In the genomic region with DNA sequence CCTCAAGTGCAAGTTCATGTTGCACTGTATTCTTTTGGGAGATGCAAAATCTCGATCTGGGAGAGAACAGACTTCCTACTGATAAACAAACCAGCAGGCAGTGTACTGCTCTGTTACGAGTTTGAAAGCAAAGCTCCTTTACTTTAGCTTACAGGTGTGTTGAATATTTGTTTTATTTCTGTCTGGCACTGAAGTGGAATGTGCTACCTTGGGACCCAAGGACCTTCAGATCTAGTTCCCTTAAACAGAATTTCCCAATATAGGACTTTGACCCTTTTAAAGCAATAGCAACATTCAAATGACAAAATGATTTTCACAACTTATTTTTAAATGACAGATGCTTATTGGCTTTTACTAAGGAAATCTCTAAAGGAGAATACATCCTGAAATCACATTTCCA, we compare ENCODE assay signal across 25 mouse cellular contexts. TPM values are rescaled to one million over a fixed set of nuclear protein-coding genes. Genes with fewer than 3 reads are reported as not detected.
DNase-seq lines count a peak whose midpoint lies in the region; ATAC-seq and TF ChIP-seq lines count a peak whose summit lies in the region.
"Had no signal": no experiment of that assay in that cellular context is flagged by ENCODE, and none has a peak within 500 bp of the region (broad histone marks: within the 10 kb centered on the region; RNA-seq: fewer than 3 reads in every experiment).

No protein-coding gene starts in this region.

- peak; percentile 19; the same call in 1 of the 2 replicates for ATAC-seq in liver, embryonic 16.5 days (ENCODE audit: low read depth)
- ATAC-seq in intestine, embryonic 15.5 days = 0 out of 2 replicates have a peak, but pooled peaks have one; percentile 48
- peak; percentile 47 for ATAC-seq in intestine, embryonic 16.5 days
- ATAC-seq in stomach, postnatal 0 days (ENCODE audit: low FRiP score, low TSS enrichment) = peak; percentile 63; the same call in 1 of the 2 replicates
- no peak for ATAC-seq in forebrain, embryonic 12.5 days (ENCODE audit: low FRiP score)
- ATAC-seq: CD4-positive, CD25-positive, alpha-beta regulatory T cell, adult 4 months; forebrain, embryonic 14.5 days; forebrain, postnatal 0 days; hindbrain, embryonic 16.5 days had no signal

- no peaks in the 10 kb centered on the region for H3K27me3 ChIP-seq in liver, embryonic 16.5 days (ENCODE audit: control insufficient read depth, insufficient read depth, low read depth, low read length)
- no peaks in the 10 kb centered on the region for H3K27me3 ChIP-seq in intestine, embryonic 15.5 days (replicated peaks)
- no peaks in the 10 kb centered on the region for H3K27me3 ChIP-seq in intestine, embryonic 16.5 days (replicated peaks; ENCODE audit: control insufficient read depth, insufficient read depth, low read length)
- no peaks in the 10 kb centered on the region for H3K27me3 ChIP-seq in stomach, postnatal 0 days (ENCODE audit: control insufficient read depth, insufficient read depth, low read length)
- no peaks in the 10 kb centered on the region for H3K27me3 ChIP-seq in forebrain, embryonic 12.5 days
- H3K27me3 ChIP-seq: heart, embryonic 12.5 days; heart, embryonic 15.5 days; hindbrain, embryonic 13.5 days had no signal

- DNase-seq in liver = no peak
- DNase-seq in stomach, postnatal 0 days (ENCODE audit: low spot score) = no peak
- DNase-seq: adrenal gland, adult 2 months; adrenal gland, postnatal 14 days; cerebellum, adult 11-12 months; cerebellum, adult 8-10 months; cerebellum, postnatal 14 days; forebrain, postnatal 0 days; gastrocnemius, adult 2 months; gastrocnemius, postnatal 14 days; heart, adult 18-20 months; heart, postnatal 10 days; heart, postnatal 36 days had no signal

- H3K9me3 ChIP-seq in liver, embryonic 16.5 days (replicated peaks; ENCODE audit: control insufficient read depth, low read length) = no peaks in the 10 kb centered on the region
- H3K9me3 ChIP-seq in intestine, embryonic 15.5 days = no peaks in the 10 kb centered on the region
- H3K9me3 ChIP-seq in intestine, embryonic 16.5 days (ENCODE audit: control insufficient read depth, low read length) = no peaks in the 10 kb centered on the region
- no peaks in the 10 kb centered on the region for H3K9me3 ChIP-seq in stomach, postnatal 0 days (ENCODE audit: control insufficient read depth, low read length)
- H3K9me3 ChIP-seq in forebrain, embryonic 12.5 days = no peaks in the 10 kb centered on the region
- H3K9me3 ChIP-seq: forebrain, embryonic 10.5 days; heart, embryonic 15.5 days; hindbrain, embryonic 10.5 days; hindbrain, embryonic 13.5 days had no signal

- no peak overlapping the region for H3K9ac ChIP-seq in liver, embryonic 16.5 days (ENCODE audit: low read depth, low read length)
- no peak overlapping the region for H3K9ac ChIP-seq in intestine, embryonic 15.5 days
- H3K9ac ChIP-seq in intestine, embryonic 16.5 days (ENCODE audit: low read depth, low read length) = no peak overlapping the region
- no peak overlapping the region for H3K9ac ChIP-seq in stomach, postnatal 0 days (ENCODE audit: low read length)
- H3K9ac ChIP-seq in forebrain, embryonic 12.5 days = no peak overlapping the region
- H3K9ac ChIP-seq: forebrain, postnatal 0 days; heart, embryonic 12.5 days; heart, embryonic 15.5 days; hindbrain, embryonic 13.5 days had no signal

- no peak for TF ChIP-seq CTCF in stomach, postnatal 0 days (IDR thresholded peaks at IDR 0.05; ENCODE audit: low read depth)

- H3K4me1 ChIP-seq in liver, embryonic 16.5 days (ENCODE audit: control insufficient read depth, low read depth, low read length) = no peaks in the 10 kb centered on the region
- H3K4me1 ChIP-seq in intestine, embryonic 15.5 days (replicated peaks) = no peaks in the 10 kb centered on the region
- 0 out of 2 replicates have a peak, but pooled peaks cover 3% of the 10 kb centered on the region for H3K4me1 ChIP-seq in intestine, embryonic 16.5 days (ENCODE audit: control insufficient read depth, insufficient read depth, low read length)
- no peaks in the 10 kb centered on the region for H3K4me1 ChIP-seq in stomach, postnatal 0 days (replicated peaks; ENCODE audit: control insufficient read depth, insufficient read depth)
- no peaks in the 10 kb centered on the region for H3K4me1 ChIP-seq in forebrain, embryonic 12.5 days
- H3K4me1 ChIP-seq: forebrain, embryonic 10.5 days; heart, embryonic 12.5 days; heart, embryonic 15.5 days; hindbrain, embryonic 10.5 days; hindbrain, embryonic 13.5 days had no signal

- no peaks in the 10 kb centered on the region for H3K36me3 ChIP-seq in liver, embryonic 16.5 days (ENCODE audit: control insufficient read depth, insufficient read depth)
- no peaks in the 10 kb centered on the region for H3K36me3 ChIP-seq in intestine, embryonic 15.5 days
- no peaks in the 10 kb centered on the region for H3K36me3 ChIP-seq in intestine, embryonic 16.5 days (ENCODE audit: control insufficient read depth, insufficient read depth, low read length)
- no peaks in the 10 kb centered on the region for H3K36me3 ChIP-seq in stomach, postnatal 0 days (ENCODE audit: control insufficient read depth, insufficient read depth, low read length)
- no peaks in the 10 kb centered on the region for H3K36me3 ChIP-seq in forebrain, embryonic 12.5 days (replicated peaks)
- H3K36me3 ChIP-seq: forebrain, embryonic 10.5 days; heart, embryonic 12.5 days; heart, embryonic 15.5 days; hindbrain, embryonic 10.5 days; hindbrain, embryonic 13.5 days had no signal

- H3K27ac ChIP-seq in liver, embryonic 16.5 days (ENCODE audit: low read length) = no peak overlapping the region
- no peak overlapping the region for H3K27ac ChIP-seq in intestine, embryonic 15.5 days
- H3K27ac ChIP-seq in intestine, embryonic 16.5 days (ENCODE audit: low read length) = peak overlapping the region; percentile 45; the same call in 1 of the 2 replicates
- no peak overlapping the region for H3K27ac ChIP-seq in stomach, postnatal 0 days (replicated peaks)
- no peak overlapping the region for H3K27ac ChIP-seq in forebrain, embryonic 12.5 days
- H3K27ac ChIP-seq: forebrain, embryonic 10.5 days; gastrocnemius, adult 2 months; heart, embryonic 15.5 days; hindbrain, embryonic 10.5 days; hindbrain, embryonic 13.5 days had no signal

- no peak overlapping the region for H3K4me3 ChIP-seq in liver, embryonic 16.5 days (ENCODE audit: low read depth, low read length)
- H3K4me3 ChIP-seq in intestine, embryonic 15.5 days (replicated peaks) = no peak overlapping the region
- H3K4me3 ChIP-seq in intestine, embryonic 16.5 days (ENCODE audit: low read length) = no peak overlapping the region
- H3K4me3 ChIP-seq in stomach, postnatal 0 days (ENCODE audit: low read depth, low read length) = no peak overlapping the region
- no peak overlapping the region for H3K4me3 ChIP-seq in forebrain, embryonic 12.5 days (replicated peaks)
- H3K4me3 ChIP-seq: forebrain, embryonic 10.5 days; gastrocnemius, adult 2 months; heart, embryonic 12.5 days; heart, embryonic 15.5 days; hindbrain, embryonic 10.5 days; hindbrain, embryonic 13.5 days had no signal

- no peak for TF ChIP-seq EP300 in stomach, postnatal 0 days (optimal IDR thresholded peaks at IDR 0.05)

- H3K4me2 ChIP-seq in liver, embryonic 16.5 days (ENCODE audit: low read depth, low read length) = no peak overlapping the region
- H3K4me2 ChIP-seq in intestine, embryonic 15.5 days (replicated peaks) = no peak overlapping the region
- no peak overlapping the region for H3K4me2 ChIP-seq in intestine, embryonic 16.5 days (ENCODE audit: low read depth, low read length)
- H3K4me2 ChIP-seq in stomach, postnatal 0 days (replicated peaks; ENCODE audit: low read depth) = no peak overlapping the region
- H3K4me2 ChIP-seq in forebrain, embryonic 12.5 days = no peak overlapping the region
- H3K4me2 ChIP-seq: heart, embryonic 12.5 days; heart, embryonic 15.5 days; hindbrain, embryonic 13.5 days had no signal

- 31% methylated on average over 2 of the region's 2 CpGs for WGBS in liver, embryonic 16.5 days (ENCODE audit: insufficient replicate concordance)
- 16% methylated on average over 2 of the region's 2 CpGs for WGBS in intestine, embryonic 15.5 days
- 23% methylated on average over 2 of the region's 2 CpGs for WGBS in intestine, embryonic 16.5 days
- 24% methylated on average over 2 of the region's 2 CpGs for WGBS in stomach, postnatal 0 days
- WGBS in forebrain, embryonic 12.5 days = 80% methylated on average over 2 of the region's 2 CpGs

RNA-seq across cellular contexts. Expression of a gene that starts 2.1 kb away (rescaled TPM):
- 53.3 and 56.2 TPM in 2 replicates for polyA plus RNA-seq in liver, embryonic 16.5 days (2015; fragmentation: Nextera tagmentation; extraction: Ambion mirVana)
- polyA plus RNA-seq in intestine, embryonic 15.5 days (2015; fragmentation: Nextera tagmentation; extraction: Ambion mirVana) = 84.2 and 102 TPM in 2 replicates
- polyA plus RNA-seq in intestine, embryonic 16.5 days (2015; fragmentation: Nextera tagmentation; extraction: Ambion mirVana) = 88.2 and 96.6 TPM in 2 replicates
- polyA plus RNA-seq in stomach, postnatal 0 days (2015; fragmentation: Nextera tagmentation; extraction: Ambion mirVana) = 60.1 and 69.4 TPM in 2 replicates
- 49.1 and 52.2 TPM in 2 replicates for polyA plus RNA-seq in forebrain, embryonic 12.5 days (2016; fragmentation: Nextera tagmentation; extraction: Ambion mirVana)

RNA-seq across cellular contexts. Expression of a gene that starts 26.9 kb away (rescaled TPM):
- 25.1 and 32.1 TPM in 2 replicates for polyA plus RNA-seq in liver, embryonic 16.5 days (2015; fragmentation: Nextera tagmentation; extraction: Ambion mirVana)
- 81.7 and 90.8 TPM in 2 replicates for polyA plus RNA-seq in intestine, embryonic 15.5 days (2015; fragmentation: Nextera tagmentation; extraction: Ambion mirVana)
- 60.5 and 66.7 TPM in 2 replicates for polyA plus RNA-seq in intestine, embryonic 16.5 days (2015; fragmentation: Nextera tagmentation; extraction: Ambion mirVana)
- polyA plus RNA-seq in stomach, postnatal 0 days (2015; fragmentation: Nextera tagmentation; extraction: Ambion mirVana) = 30.2 and 39.2 TPM in 2 replicates
- 130 and 134 TPM in 2 replicates for polyA plus RNA-seq in forebrain, embryonic 12.5 days (2016; fragmentation: Nextera tagmentation; extraction: Ambion mirVana)

RNA-seq across cellular contexts. Expression of a gene that starts 32.3 kb away (rescaled TPM):
- polyA plus RNA-seq in liver, embryonic 16.5 days (2015; fragmentation: Nextera tagmentation; extraction: Ambion mirVana) = 45.9 and 51.2 TPM in 2 replicates
- 79.1 and 84.2 TPM in 2 replicates for polyA plus RNA-seq in intestine, embryonic 15.5 days (2015; fragmentation: Nextera tagmentation; extraction: Ambion mirVana)
- 77.0 and 85.9 TPM in 2 replicates for polyA plus RNA-seq in intestine, embryonic 16.5 days (2015; fragmentation: Nextera tagmentation; extraction: Ambion mirVana)
- 82.1 and 82.2 TPM in 2 replicates for polyA plus RNA-seq in stomach, postnatal 0 days (2015; fragmentation: Nextera tagmentation; extraction: Ambion mirVana)
- 100.0 and 106 TPM in 2 replicates for polyA plus RNA-seq in forebrain, embryonic 12.5 days (2016; fragmentation: Nextera tagmentation; extraction: Ambion mirVana)
